ENCODE assay signal across 12 mouse cellular contexts in genomic region chr2:68935721-68936294, GRCm38 (mm10).
DNase-seq lines count a peak whose midpoint lies in the region; ATAC-seq and TF ChIP-seq lines count a peak whose summit lies in the region.
"Had no signal": no experiment of that assay in that cellular context is flagged by ENCODE, and none has a peak within 500 bp of the region (broad histone marks: within the 10 kb centered on the region; RNA-seq: fewer than 3 reads in every experiment).

No protein-coding gene starts in this region.

- H3K9me3 ChIP-seq in heart, embryonic 16.5 days (replicated peaks; ENCODE audit: control insufficient read depth, low read length), result no peaks in the 10 kb centered on the region
- H3K9me3 ChIP-seq: limb, embryonic 13.5 days had no signal

- no peak for DNase-seq in heart, adult 8-10 months (ENCODE audit: low spot score)
- peak; percentile 25 to 64 for DNase-seq in urinary bladder, adult 18-20 months (ENCODE audit: low spot score in 2 of 2)
- DNase-seq in urinary bladder, postnatal 25 days (ENCODE audit: low spot score), result no peak
- DNase-seq in kidney, postnatal 14 days, result peak; percentile 43
- no peak for DNase-seq in retina, postnatal 1 day
- no peak for DNase-seq in cerebellum, adult 2 months
- DNase-seq: cerebellum, adult 18-20 months; gastrocnemius, postnatal 25 days had no signal

- H3K27me3 ChIP-seq in heart, embryonic 16.5 days (ENCODE audit: control insufficient read depth, insufficient read depth, low read length), result no peaks in the 10 kb centered on the region
- no peaks in the 10 kb centered on the region; the same call in 1 of the 2 replicates for H3K27me3 ChIP-seq in cerebellum, adult 2 months (ENCODE audit: control insufficient read depth, insufficient read depth, low read length)
- H3K27me3 ChIP-seq: limb, embryonic 13.5 days had no signal

- ATAC-seq in heart, embryonic 16.5 days (replicated peaks; ENCODE audit: extremely low read depth, insufficient read depth, low FRiP score), result no peak
- ATAC-seq: inflammation-experienced regulatory T-cells, adult 6 months; midbrain, embryonic 16.5 days had no signal

- H3K4me1 ChIP-seq in heart, embryonic 16.5 days (ENCODE audit: control insufficient read depth, insufficient read depth, low read length), result peaks cover 25% of the 10 kb centered on the region
- H3K4me1 ChIP-seq in cerebellum, adult 2 months (ENCODE audit: control insufficient read depth, insufficient read depth, low read length), result peaks cover 3% of the 10 kb centered on the region; the same call in 1 of the 2 replicates

- TF ChIP-seq POLR2A in cerebellum, adult 2 months (IDR thresholded peaks at IDR 0.05; ENCODE audit: borderline replicate concordance, insufficient read depth, low read length), result no peak

- no peak for TF ChIP-seq CTCF in cerebellum, adult 2 months (IDR thresholded peaks at IDR 0.05; ENCODE audit: borderline replicate concordance, insufficient read depth, low read depth, low read length)

- no peak overlapping the region for H3K9ac ChIP-seq in heart, embryonic 16.5 days (ENCODE audit: low read length)
- H3K9ac ChIP-seq: limb, embryonic 13.5 days had no signal

- no peak overlapping the region for H3K4me3 ChIP-seq in heart, embryonic 16.5 days (ENCODE audit: low read length)
- H3K4me3 ChIP-seq in cerebellum, adult 2 months (replicated peaks; ENCODE audit: insufficient read depth, low read depth, low read length), result no peak overlapping the region
- H3K4me3 ChIP-seq: limb, embryonic 13.5 days had no signal

- no peak overlapping the region for H3K4me2 ChIP-seq in heart, embryonic 16.5 days (ENCODE audit: low read depth, low read length)
- H3K4me2 ChIP-seq: limb, embryonic 13.5 days had no signal

- 78% methylated on average over 2 of the region's 2 CpGs for WGBS in heart, embryonic 16.5 days
- 89% methylated on average over 2 of the region's 2 CpGs for WGBS in cerebellum, adult 2 months

- no peaks in the 10 kb centered on the region for H3K36me3 ChIP-seq in heart, embryonic 16.5 days (ENCODE audit: control insufficient read depth, insufficient read depth)

- peak overlapping the region; percentile 79; the same call in 1 of the 2 replicates for H3K27ac ChIP-seq in heart, embryonic 16.5 days (ENCODE audit: low read length)
- H3K27ac ChIP-seq in cerebellum, adult 2 months (ENCODE audit: insufficient read depth, low read length), result no peak overlapping the region
- H3K27ac ChIP-seq: limb, embryonic 13.5 days had no signal

Comparison
In these comparisons a context has a peak if more than half of its experiments do, and no peak if none do; other contexts are left out.
1. DNase-seq: peak in urinary bladder, adult 18-20 months (2 of 2) and kidney, postnatal 14 days (single experiment); none in heart, adult 8-10 months (single experiment), urinary bladder, postnatal 25 days (single experiment), retina, postnatal 1 day (single experiment) and cerebellum, adult 2 months (0 of 2).